Mouse (Mus musculus) left cerebral cortex, adult 8-10 months (tissue): ENCODE data around the gene Akap10. TPM values are rescaled to one million over a fixed set of nuclear protein-coding genes. Genes with fewer than 3 reads are reported as not detected.
"Not testable (repeated sequence)": the region's sequence is repeated elsewhere in the genome, so short reads cannot be mapped to it uniquely, and the experiment has no call there.

Experiments used
- DNase-seq, 2 experiments: peaks; one replicate each; pipeline ENCODE4 v3.0.0; 2022; ENCODE audit warnings: low spot score in 2 of 2
- total RNA-seq, 4 experiments: library from RNA; stranded (reverse); gene quantifications; 2 replicates each; pipeline ENCODE4 v1.2.4; 2022

Akap10 gene
- 10 to 100 TPM; 31.8 to 34.0 (median 33.0) TPM for total RNA-seq

- peak; percentile 88 to 96 for DNase-seq
Measured at GRCm38 (mm10) chr11:61930098-61930517, at the start of gene Akap10. Akap10 (minus strand) TSS chr11:61930252.

GRCm38 (mm10) chr11:61975783-61976182 is 45.7 kb upstream of the Akap10 start:
- DNase-seq: no peak

GRCm38 (mm10) chr11:61974106-61974707 is 44.2 kb upstream of the Akap10 start:
- DNase-seq: no peak

- DNase-seq: no peak
Measured at GRCm38 (mm10) chr11:61971441-61972221, 41.6 kb upstream of the Akap10 start.

- no peak for DNase-seq
Measured at GRCm38 (mm10) chr11:61970901-61971300, 40.8 kb upstream of the Akap10 start.

- no peak for DNase-seq
Measured at GRCm38 (mm10) chr11:61968875-61969274, 38.8 kb upstream of the Akap10 start.

- no peak for DNase-seq
Measured at GRCm38 (mm10) chr11:61967034-61967433, 37.0 kb upstream of the Akap10 start.

GRCm38 (mm10) chr11:61964611-61965010 is 34.6 kb upstream of the Akap10 start:
- DNase-seq: no peak

- DNase-seq: no peak
Measured at GRCm38 (mm10) chr11:61963193-61963592, 33.1 kb upstream of the Akap10 start.

- DNase-seq: no peak
Measured at GRCm38 (mm10) chr11:61962684-61963083, 32.6 kb upstream of the Akap10 start.

- no peak for DNase-seq
Measured at GRCm38 (mm10) chr11:61960096-61960495, 30.0 kb upstream of the Akap10 start.

- DNase-seq: not testable (repeated sequence)
Measured at GRCm38 (mm10) chr11:61958706-61959105, 28.7 kb upstream of the Akap10 start.

GRCm38 (mm10) chr11:61957296-61957813 is 27.3 kb upstream of the Akap10 start:
- DNase-seq: no peak

GRCm38 (mm10) chr11:61956572-61957295 is 26.7 kb upstream of the Akap10 start, which contains the start of gene Specc1:
Specc1 (plus strand) TSS chr11:61956763.
- peak; percentile 83 to 97 for DNase-seq

GRCm38 (mm10) chr11:61955951-61956350 is 25.9 kb upstream of the Akap10 start:
- no peak for DNase-seq

GRCm38 (mm10) chr11:61955136-61955535 is 25.1 kb upstream of the Akap10 start:
- DNase-seq: no peak

GRCm38 (mm10) chr11:61950632-61951031 is 20.6 kb upstream of the Akap10 start:
- DNase-seq: peak; percentile 52 to 84

GRCm38 (mm10) chr11:61949315-61949714 is 19.3 kb upstream of the Akap10 start:
- no peak for DNase-seq

- no peak for DNase-seq
Measured at GRCm38 (mm10) chr11:61946608-61947007, 16.6 kb upstream of the Akap10 start.

GRCm38 (mm10) chr11:61944417-61944816 is 14.4 kb upstream of the Akap10 start:
- DNase-seq: no peak

- DNase-seq: no peak
Measured at GRCm38 (mm10) chr11:61942903-61943302, 12.9 kb upstream of the Akap10 start.

- no peak for DNase-seq
Measured at GRCm38 (mm10) chr11:61937761-61938160, 7.7 kb upstream of the Akap10 start.
